Mouse (Mus musculus) hindlimb bud, embryonic 11.5 days (tissue): Measurements from ENCODE around the gene Sema3f.

Source experiments
- DNase-seq: peaks from one replicate; pipeline ENCODE4 v3.0.0-alpha.2; 2012; ENCODE audit warnings: low read depth, low spot score; ENCODE audit errors: extremely low spot score

Sema3f gene

GRCm38 (mm10) chr9:107635279-107636028, 74.8 kb downstream of the Sema3f start, which contains the start of gene Gnai2:
Gnai2 (minus strand) TSS chr9:107635367.
- peak; percentile 87 for DNase-seq

DNA sequence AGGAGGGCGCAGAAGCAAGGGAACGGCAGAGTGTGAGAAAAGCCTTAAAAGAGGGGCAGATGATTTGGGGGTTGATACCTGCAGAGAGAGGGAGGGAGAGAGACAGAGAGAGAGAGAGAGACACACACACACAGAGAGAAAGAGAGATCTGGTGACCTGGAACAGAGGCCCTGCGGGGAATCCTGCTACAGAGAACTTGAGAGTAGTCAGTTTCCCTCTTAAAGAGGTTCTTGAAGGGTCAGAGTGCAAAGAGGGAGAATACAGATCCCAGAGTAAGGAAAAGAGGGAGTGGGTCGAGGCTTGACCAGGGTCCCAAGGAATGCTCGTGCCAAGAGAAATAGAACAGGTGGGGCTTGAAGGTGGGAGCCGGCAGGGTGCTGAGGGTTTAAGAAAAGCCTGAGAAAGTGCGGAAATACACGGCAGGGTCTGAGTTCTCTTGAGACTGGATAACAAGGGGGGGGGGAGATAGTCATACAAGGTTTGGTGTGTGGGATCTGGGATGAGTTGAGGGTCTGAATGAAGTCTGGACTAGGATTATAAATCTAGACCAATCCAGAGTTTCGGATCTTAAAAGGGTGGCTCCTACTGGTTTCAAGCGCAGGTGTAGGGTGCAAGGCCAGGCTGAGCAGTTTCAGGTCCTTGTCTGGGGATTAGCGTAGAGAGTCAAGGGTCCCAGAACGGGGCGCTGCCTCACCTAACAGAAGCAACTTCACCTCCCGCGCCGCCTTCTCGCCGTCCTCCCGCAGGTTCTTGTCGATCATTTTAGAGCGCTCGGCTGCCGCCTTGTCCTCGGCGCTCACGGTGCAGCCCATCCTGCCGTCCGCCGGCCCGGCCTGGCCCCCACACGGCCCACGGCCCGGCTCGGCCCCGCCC, 75.6 kb downstream of the Sema3f start:
- DNase-seq = no peak

DNA sequence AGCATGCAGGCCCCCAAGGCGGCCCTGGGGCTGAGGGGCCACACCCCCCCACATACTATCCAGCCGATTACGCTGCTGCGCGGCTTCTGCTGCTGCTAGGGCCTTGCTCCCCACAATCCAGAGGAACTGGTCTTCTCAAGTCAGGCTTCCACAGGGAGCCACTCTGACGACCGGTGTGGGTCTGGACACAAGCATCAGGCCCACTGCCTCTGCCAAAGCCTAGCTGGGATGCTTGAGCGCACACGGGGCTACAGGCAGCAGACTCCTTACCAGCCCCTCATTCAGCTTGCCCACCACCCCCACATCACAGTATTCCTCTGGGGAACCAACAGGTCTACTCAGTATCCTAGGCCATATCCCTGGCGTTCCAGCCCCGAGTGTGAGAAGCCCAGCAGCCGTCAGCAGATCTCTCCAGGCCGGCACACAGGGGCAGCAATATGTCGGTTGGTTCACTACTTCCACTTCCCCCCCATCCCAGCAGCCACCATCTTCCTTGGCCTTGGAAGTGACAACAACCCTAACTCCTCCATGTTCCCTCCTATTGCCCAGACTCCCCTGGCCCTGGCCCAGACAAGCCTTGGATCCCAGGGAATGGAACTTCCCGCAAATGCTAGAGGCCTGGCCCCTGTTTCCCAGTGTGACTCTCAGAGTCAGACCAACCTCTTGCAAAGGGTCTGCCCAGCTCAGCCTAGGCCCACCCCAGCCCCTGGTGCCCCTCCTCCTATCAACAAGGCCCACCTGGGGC, 76.4 kb downstream of the Sema3f start:
- no peak for DNase-seq

DNA sequence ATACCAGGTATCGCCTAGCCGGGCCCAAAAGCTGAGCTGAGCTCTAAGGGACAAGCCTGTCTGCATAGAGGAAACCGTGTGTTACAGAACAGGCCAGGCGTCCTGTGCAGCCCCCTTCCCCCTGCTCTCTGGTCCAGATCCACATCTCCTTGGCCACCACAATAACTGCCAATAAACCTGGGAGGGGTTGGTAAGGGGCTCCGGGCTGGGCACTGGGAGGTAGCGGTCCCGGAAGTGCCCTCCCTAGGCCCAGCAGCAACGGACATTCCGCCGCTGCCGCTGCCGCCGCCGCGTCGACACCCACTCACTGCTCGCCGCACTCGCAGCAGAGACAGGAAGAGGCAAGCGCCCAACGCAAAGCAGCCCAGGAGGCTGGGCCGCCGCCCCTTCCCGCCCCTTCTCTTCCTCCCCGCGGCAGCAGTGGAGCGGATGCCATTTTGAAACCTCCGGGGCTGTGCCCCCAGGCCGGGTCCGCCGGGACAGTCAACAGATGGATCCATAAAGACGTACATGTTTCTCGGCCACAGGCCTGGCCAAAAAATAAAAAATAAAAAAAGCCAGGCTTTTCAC, 77.1 kb downstream of the Sema3f start:
- no peak for DNase-seq

DNA sequence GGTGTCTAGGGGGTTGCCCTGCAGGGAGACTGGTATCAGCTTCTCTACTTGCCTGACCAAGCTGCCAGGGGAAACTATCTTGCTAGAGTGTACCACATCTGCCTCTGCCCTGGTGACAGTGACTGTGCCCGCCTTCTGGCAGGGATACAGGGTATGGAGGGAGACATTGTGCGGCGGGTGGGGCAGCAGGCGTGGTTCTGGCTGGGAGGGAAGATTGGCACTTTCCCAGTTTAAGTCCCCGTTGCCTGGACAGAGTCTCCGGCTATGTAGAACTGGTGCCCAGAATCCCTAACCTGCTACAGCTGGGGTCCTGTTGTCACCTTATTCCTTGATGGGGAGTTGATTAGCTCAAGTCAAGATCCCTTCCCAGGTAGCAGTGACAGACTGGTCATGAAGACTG, 77.8 kb downstream of the Sema3f start:
- DNase-seq = no peak

DNA sequence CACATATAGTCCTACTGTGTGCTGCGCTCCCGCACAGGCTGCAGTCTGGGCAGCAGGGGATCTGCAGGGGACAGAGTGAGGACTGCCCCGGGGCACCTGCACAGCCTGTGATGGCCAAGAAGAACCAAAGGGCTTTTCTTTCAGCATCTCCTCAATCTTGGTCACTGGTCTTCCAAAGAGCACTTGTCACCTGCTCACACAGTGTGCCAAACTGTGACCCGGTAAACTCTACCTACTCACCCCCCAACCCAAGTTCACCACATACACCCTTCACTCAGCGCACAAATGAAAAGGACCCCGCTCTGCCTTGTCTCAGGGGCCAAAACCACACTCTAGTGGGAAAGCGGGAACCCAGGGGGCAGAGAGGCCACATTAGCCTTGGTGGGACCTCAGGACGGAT, 78.4 kb downstream of the Sema3f start:
- DNase-seq = no peak
